Mouse (Mus musculus) CH12.LX (cell line): ENCODE results near the gene Tbc1d16. TPM values are rescaled to one million over a fixed set of nuclear protein-coding genes. Genes with fewer than 3 reads are reported as not detected.

Source experiments
- DNase-seq: peaks from one replicate; pipeline ENCODE4 v3.0.0-alpha.2; 2013; ENCODE audit errors: extremely low read depth
- H3K27ac ChIP-seq: 2 replicates; pipeline ENCODE4 v1.5.1; 2012; ENCODE audit warnings: low read depth, mild to moderate bottlenecking, control low read depth, moderate library complexity; ENCODE audit not compliant: insufficient read depth
- H3K27me3 ChIP-seq: replicated peaks from 2 replicates; pipeline ENCODE3; 2012; ENCODE audit warnings: inconsistent platforms
- H3K36me3 ChIP-seq, 2 experiments: replicated peaks in 1 of 2; 2 replicates each; pipeline versions ENCODE3 to v1.6.1; 2012; ENCODE audit warnings: inconsistent platforms in 1 of 2, low read length in 1 of 2, mild to moderate bottlenecking in 1 of 2, mixed read lengths in 1 of 2, moderate library complexity in 1 of 2; ENCODE audit not compliant: control insufficient read depth in 1 of 2, insufficient read depth in 1 of 2
- H3K4me1 ChIP-seq, 2 experiments: 2 replicates each; pipeline ENCODE4 v1.6.1; 2012; ENCODE audit warnings: inconsistent platforms in 1 of 2, moderate library complexity in 1 of 2; ENCODE audit not compliant: insufficient read depth in 2 of 2, control insufficient read depth in 1 of 2
- H3K4me2 ChIP-seq: 2 replicates; pipeline ENCODE4 v1.6.1; 2012; ENCODE audit warnings: low read depth, mild to moderate bottlenecking, control low read depth; ENCODE audit not compliant: poor library complexity, insufficient read depth, severe bottlenecking
- H3K4me3 ChIP-seq, 3 experiments: fragments of 150-350 bp in 1 of 3; sonication (generic) in 1 of 3; replicated peaks in 1 of 3; 2 replicates each; pipeline versions ENCODE3 to v1.5.1; 2011 to 2012; ENCODE audit warnings: low read depth in 2 of 3, low read length in 2 of 3, mild to moderate bottlenecking in 2 of 3, moderate library complexity in 2 of 3, control low read depth in 1 of 3, improper control_type of control experiment in 1 of 3, inconsistent platforms in 1 of 3, mixed read lengths in 1 of 3; ENCODE audit not compliant: poor library complexity in 1 of 3
- H3K79me2 ChIP-seq: replicated peaks from 2 replicates; pipeline ENCODE4 v1.6.1; 2012; ENCODE audit warnings: mild to moderate bottlenecking, moderate library complexity; ENCODE audit not compliant: control insufficient read depth, poor library complexity, insufficient read depth, severe bottlenecking; ENCODE audit errors: extremely low read depth
- H3K9ac ChIP-seq: 2 replicates; pipeline ENCODE4 v1.6.1; 2012; ENCODE audit warnings: low read depth, mild to moderate bottlenecking, control low read depth, moderate library complexity; ENCODE audit not compliant: insufficient read depth
- H3K9me3 ChIP-seq: replicated peaks from 2 replicates; pipeline ENCODE3; 2012; ENCODE audit warnings: low read length, inconsistent platforms, mixed read lengths
- BHLHE40 ChIP-seq: IDR thresholded peaks from 2 replicates; pipeline ENCODE4 v1.6.1; 2011; ENCODE audit warnings: mild to moderate bottlenecking, low read depth, low read length, improper control_type of control experiment
- CHD1 ChIP-seq: IDR thresholded peaks from 2 replicates; pipeline ENCODE4 v1.6.1; 2012; ENCODE audit warnings: low read depth, low read length, improper control_type of control experiment, inconsistent platforms
- CHD2 ChIP-seq: IDR thresholded peaks from 2 replicates; pipeline ENCODE4 v1.6.1; 2011; ENCODE audit warnings: low read length, improper control_type of control experiment
- CTCF ChIP-seq, 2 experiments: IDR thresholded peaks in 1 of 2; conservative IDR thresholded peaks in 1 of 2; 2 replicates each; pipeline ENCODE4 v1.5.1; 2011 to 2012; ENCODE audit warnings: low read depth in 2 of 2, low read length in 2 of 2, improper control_type of control experiment in 1 of 2, inconsistent platforms in 1 of 2, mild to moderate bottlenecking in 1 of 2, moderate library complexity in 1 of 2
- E2F4 ChIP-seq: IDR thresholded peaks from 2 replicates; pipeline ENCODE4 v1.6.1; 2011; ENCODE audit warnings: low read depth, low read length, improper control_type of control experiment; ENCODE audit not compliant: insufficient replicate concordance
- ELF1 ChIP-seq: IDR thresholded peaks from 2 replicates; pipeline ENCODE4 v1.6.1; 2014; ENCODE audit warnings: low read depth, mild to moderate bottlenecking, inconsistent platforms, low read length, improper control_type of control experiment
- EP300 ChIP-seq: IDR thresholded peaks from 2 replicates; pipeline ENCODE4 v1.6.1; 2011; ENCODE audit warnings: low read length, improper control_type of control experiment
- ETS1 ChIP-seq: conservative IDR thresholded peaks from 2 replicates; pipeline ENCODE4 v1.6.1; 2012; ENCODE audit warnings: low read depth, mild to moderate bottlenecking, inconsistent platforms, low read length, improper control_type of control experiment, moderate library complexity
- GABPA ChIP-seq: IDR thresholded peaks from 2 replicates; pipeline ENCODE4 v1.6.1; 2012; ENCODE audit warnings: low read depth, low read length, improper control_type of control experiment, inconsistent platforms; ENCODE audit not compliant: insufficient replicate concordance
- HCFC1 ChIP-seq: IDR thresholded peaks from 2 replicates; pipeline ENCODE4 v1.6.1; 2012; ENCODE audit warnings: low read depth, mild to moderate bottlenecking, inconsistent platforms, low read length, improper control_type of control experiment
- IRF4 ChIP-seq: IDR thresholded peaks from 2 replicates; pipeline ENCODE4 v1.6.1; 2014; ENCODE audit warnings: low read depth, mild to moderate bottlenecking, inconsistent platforms, low read length, improper control_type of control experiment
- JUN ChIP-seq: IDR thresholded peaks from 2 replicates; pipeline ENCODE4 v1.6.1; 2011; ENCODE audit warnings: low read depth, mild to moderate bottlenecking, low read length, improper control_type of control experiment, moderate library complexity; ENCODE audit not compliant: insufficient read depth
- JUND ChIP-seq: conservative IDR thresholded peaks from 2 replicates; pipeline ENCODE4 v1.6.1; 2011; ENCODE audit warnings: low read depth, low read length, improper control_type of control experiment
- KAT2A ChIP-seq: IDR thresholded peaks from 2 replicates; pipeline ENCODE4 v1.6.1; 2012; ENCODE audit warnings: low read length, improper control_type of control experiment, inconsistent platforms; ENCODE audit not compliant: insufficient replicate concordance
- MAFK ChIP-seq: IDR thresholded peaks from 2 replicates; pipeline ENCODE4 v1.6.1; 2011; ENCODE audit warnings: low read length, improper control_type of control experiment; ENCODE audit not compliant: insufficient replicate concordance
- MAX ChIP-seq: IDR thresholded peaks from 2 replicates; pipeline ENCODE4 v1.6.1; 2011; ENCODE audit warnings: low read length, improper control_type of control experiment
- MAZ ChIP-seq: IDR thresholded peaks from 2 replicates; pipeline ENCODE4 v1.6.1; 2012; ENCODE audit warnings: low read depth, mild to moderate bottlenecking, inconsistent platforms, low read length, improper control_type of control experiment, moderate library complexity
- MEF2A ChIP-seq: IDR thresholded peaks from 2 replicates; pipeline ENCODE4 v1.6.1; 2014; ENCODE audit warnings: low read depth, mild to moderate bottlenecking, inconsistent platforms, low read length, improper control_type of control experiment, borderline replicate concordance
- MXI1 ChIP-seq: IDR thresholded peaks from 2 replicates; pipeline ENCODE4 v1.6.1; 2011; ENCODE audit warnings: mild to moderate bottlenecking, low read depth, low read length, improper control_type of control experiment
- MYC ChIP-seq: IDR thresholded peaks from 2 replicates; pipeline ENCODE4 v1.6.1; 2011; ENCODE audit warnings: low read depth, mild to moderate bottlenecking, improper control_type of control experiment, low read length
- NELFE ChIP-seq: IDR thresholded peaks from 2 replicates; pipeline ENCODE4 v1.6.1; 2011; ENCODE audit warnings: low read depth, low read length, improper control_type of control experiment
- NRF1 ChIP-seq: IDR thresholded peaks from 2 replicates; pipeline ENCODE4 v1.6.1; 2014; ENCODE audit warnings: low read depth, mild to moderate bottlenecking, inconsistent platforms, low read length, improper control_type of control experiment, moderate library complexity
- PAX5 ChIP-seq: IDR thresholded peaks from 2 replicates; pipeline ENCODE4 v1.6.1; 2012; ENCODE audit warnings: low read length, inconsistent platforms, mixed read lengths
- POLR2A ChIP-seq: IDR thresholded peaks from 2 replicates; pipeline ENCODE4 v1.6.1; 2011; ENCODE audit warnings: low read depth, mild to moderate bottlenecking, improper control_type of control experiment, low read length
- POLR2AphosphoS2 ChIP-seq: IDR thresholded peaks from 2 replicates; pipeline ENCODE4 v1.6.1; 2011; ENCODE audit warnings: low read depth, low read length, improper control_type of control experiment
- RAD21 ChIP-seq: IDR thresholded peaks from 2 replicates; pipeline ENCODE4 v1.6.1; 2011; ENCODE audit warnings: low read depth, mild to moderate bottlenecking, low read length, improper control_type of control experiment, moderate library complexity
- RCOR1 ChIP-seq: conservative IDR thresholded peaks from 2 replicates; pipeline ENCODE4 v1.6.1; 2012; ENCODE audit warnings: low read depth, mild to moderate bottlenecking, inconsistent platforms, low read length, improper control_type of control experiment
- SIN3A ChIP-seq: IDR thresholded peaks from 2 replicates; pipeline ENCODE4 v1.6.1; 2012; ENCODE audit warnings: low read length, improper control_type of control experiment, inconsistent platforms
- SMC3 ChIP-seq: IDR thresholded peaks from 2 replicates; pipeline ENCODE4 v1.6.1; 2011; ENCODE audit warnings: low read depth, low read length, improper control_type of control experiment
- TBP ChIP-seq: conservative IDR thresholded peaks from 2 replicates; pipeline ENCODE4 v1.6.1; 2011; ENCODE audit warnings: low read depth, low read length, improper control_type of control experiment
- TCF12 ChIP-seq: IDR thresholded peaks from 2 replicates; pipeline ENCODE4 v1.6.1; 2014; ENCODE audit warnings: low read depth, mild to moderate bottlenecking, inconsistent platforms, low read length, improper control_type of control experiment
- UBTF ChIP-seq: IDR thresholded peaks from 2 replicates; pipeline ENCODE4 v1.6.1; 2012; ENCODE audit warnings: low read depth, mild to moderate bottlenecking, inconsistent platforms, low read length, improper control_type of control experiment, moderate library complexity
- USF1 ChIP-seq: IDR thresholded peaks from 2 replicates; pipeline ENCODE4 v1.6.1; 2014; ENCODE audit warnings: low read depth, mild to moderate bottlenecking, inconsistent platforms, low read length, improper control_type of control experiment
- USF2 ChIP-seq: conservative IDR thresholded peaks from 2 replicates; pipeline ENCODE4 v1.6.1; 2011; ENCODE audit warnings: low read depth, low read length, improper control_type of control experiment
- ZC3H11A ChIP-seq: IDR thresholded peaks from 2 replicates; pipeline ENCODE4 v1.6.1; 2012; ENCODE audit warnings: low read depth, mild to moderate bottlenecking, inconsistent platforms, low read length, improper control_type of control experiment
- ZKSCAN1 ChIP-seq: IDR thresholded peaks from 2 replicates; pipeline ENCODE4 v1.6.1; 2012; ENCODE audit warnings: low read depth, inconsistent platforms, low read length, improper control_type of control experiment, borderline replicate concordance
- ZMIZ1 ChIP-seq: IDR thresholded peaks from 2 replicates; pipeline ENCODE4 v1.6.1; 2012; ENCODE audit warnings: low read depth, mild to moderate bottlenecking, inconsistent platforms, low read length, improper control_type of control experiment
- ZNF384 ChIP-seq: IDR thresholded peaks from 2 replicates; pipeline ENCODE4 v1.6.1; 2012; ENCODE audit warnings: low read depth, low read length, improper control_type of control experiment, inconsistent platforms
- dilution Hi-C: fragments of 300-500 bp; cut with MboI; formaldehyde crosslinking; loops from 2 replicates; pipeline ENCODE4 v1.14.3; 2020; ENCODE audit warnings: low sequenced_read_pairs; ENCODE audit not compliant: extremely low pct_unique_long_range_greater_than_20kb, extremely low pct_ligation_motif_present
- in situ Hi-C: fragments of 300-500 bp; cut with MboI; formaldehyde crosslinking; loops from 3 replicates; pipeline ENCODE4 v1.14.3; 2019; ENCODE audit warnings: low sequenced_read_pairs, low pct_ligation_motif_present, low pct_unique_long_range_greater_than_20kb, mixed read lengths
- polyA plus RNA-seq: library from polyadenylated mRNA; unstranded; fragments of >175 nt; gene quantifications from 2 replicates; pipeline ENCODE4 v1.2.1, GENCODE M21; 2012; ENCODE audit warnings: low read depth; ENCODE audit not compliant: insufficient read length
- total RNA-seq, 2 experiments: library from RNA; depleted of rRNA; stranded (reverse); fragments of 300-350 nt in 1 of 2; fragments of >200 nt in 1 of 2; gene quantifications; 2 replicates each; pipeline ENCODE4 v1.2.3; 2012 to 2014

The Tbc1d16 gene
- total and polyA plus RNA-seq, 3 experiments = 0.79 to 15.9 (median 2.7) TPM

- Histone ChIP-seq H3K9ac (peak overlapping the region; percentile 3; the same call in 1 of the 2 replicates), H3K36me3 (no peaks in the 10 kb centered on the region), H3K27me3 (no peaks in the 10 kb centered on the region), H3K4me1 (peaks cover 67 to 96% of the 10 kb centered on the region in 2 experiments), H3K4me3 (peak overlapping the region in 2 of 3 experiments; percentile 1 to 14), H3K27ac (peak overlapping the region; percentile 87), H3K79me2 (no peaks in the 10 kb centered on the region), H3K4me2 (peak overlapping the region; percentile 57), H3K9me3 (peaks cover 8% of the 10 kb centered on the region)
- in situ Hi-C loops = loop anchor here (5.0 to 10.0 kb wide), 2 partner anchors 37 to 55 kb away; no protein-coding TSS in a partner anchor
- no peak for DNase-seq
- dilution Hi-C loops = no loop called here
- TF ChIP-seq USF2 (no peak), RAD21 (no peak), POLR2AphosphoS2 (no peak), UBTF (peak; percentile 80), ELF1 (peak; percentile 35; the same call in 1 of the 2 replicates), TCF12 (0 out of 2 replicates have a peak, but pooled peaks have one; percentile 6), SMC3 (no peak), JUND (no peak), CHD1 (no peak), POLR2A (no peak; the same call in 1 of the 2 replicates), SIN3A (no peak; the same call in 1 of the 2 replicates), CTCF (conservative IDR thresholded peaks at IDR 0.05 in 1 of 2, IDR thresholded peaks at IDR 0.05 in 1 of 2; ENCODE audit: low read depth in 2 of 2, low read length in 2 of 2) (no peak), GABPA (no peak), TBP (peak; percentile 61; the same call in 1 of the 2 replicates), JUN (no peak), MYC (peak; percentile 47; the same call in 1 of the 2 replicates), MAFK (no peak), KAT2A (0 out of 2 replicates have a peak, but pooled peaks have one; percentile 5), RCOR1 (no peak), USF1 (no peak), MAX (peak; percentile 70; the same call in 1 of the 2 replicates), NRF1 (0 out of 2 replicates have a peak, but pooled peaks have one; percentile 10), PAX5 (no peak), BHLHE40 (peak; percentile 70), IRF4 (peak; percentile 8; the same call in 1 of the 2 replicates), HCFC1 (no peak), MXI1 (no peak), NELFE (no peak), MAZ (no peak), ZKSCAN1 (no peak), EP300 (no peak), MEF2A (no peak), E2F4 (no peak), CHD2 (no peak), ZC3H11A (no peak), ETS1 (no peak), ZMIZ1 (no peak), ZNF384 (no peak)
Measured at GRCm38 (mm10) chr11:119129281-119130058, 98.8 kb downstream of the Tbc1d16 start.
